Mouse (Mus musculus) hindbrain, embryonic 16.5 days (tissue): ENCODE results near the gene Nup107. TPM values are rescaled to one million over a fixed set of nuclear protein-coding genes. Genes with fewer than 3 reads are reported as not detected.

Experiments used
- ATAC-seq: fragments of 200-750 bp; cut with Nextera tagmentation; 2 replicates; pipeline ENCODE4 v1.8.0; 2017; ENCODE audit warnings: moderate TSS enrichment, moderate library complexity
- H3K27ac ChIP-seq: fragments of 300-500 bp; sonication (generic); 2 replicates; pipeline ENCODE4 v1.5.1; 2014; ENCODE audit warnings: low read depth, mild to moderate bottlenecking, control low read depth, low read length, moderate library complexity
- H3K27me3 ChIP-seq: fragments of 300-500 bp; sonication (generic); replicated peaks from 2 replicates; pipeline ENCODE4 v1.6.1; 2014; ENCODE audit warnings: low read length; ENCODE audit not compliant: control insufficient read depth, insufficient read depth
- H3K36me3 ChIP-seq: fragments of 300-500 bp; sonication (generic); 2 replicates; pipeline ENCODE4 v1.6.1; 2014; ENCODE audit warnings: mild to moderate bottlenecking, low read length, moderate library complexity, mixed read lengths; ENCODE audit not compliant: control insufficient read depth, insufficient read depth
- H3K4me1 ChIP-seq: fragments of 300-500 bp; sonication (generic); 2 replicates; pipeline ENCODE4 v1.6.1; 2014; ENCODE audit warnings: low read depth, low read length; ENCODE audit not compliant: control insufficient read depth, insufficient read depth
- H3K4me2 ChIP-seq: fragments of 300-500 bp; sonication (generic); 2 replicates; pipeline ENCODE4 v1.6.1; 2014; ENCODE audit warnings: mild to moderate bottlenecking, low read length, control low read depth, moderate library complexity
- H3K4me3 ChIP-seq: fragments of 300-500 bp; sonication (generic); 2 replicates; pipeline ENCODE4 v1.5.1; 2014; ENCODE audit warnings: mild to moderate bottlenecking, low read length, control low read depth, moderate library complexity
- H3K9ac ChIP-seq: fragments of 300-500 bp; sonication (generic); 2 replicates; pipeline ENCODE4 v1.6.1; 2014; ENCODE audit warnings: low read depth, mild to moderate bottlenecking, control low read depth, low read length, moderate library complexity
- H3K9me3 ChIP-seq: fragments of 300-500 bp; sonication (generic); 2 replicates; pipeline ENCODE4 v1.6.1; 2014; ENCODE audit warnings: mild to moderate bottlenecking, low read length, moderate library complexity; ENCODE audit not compliant: control insufficient read depth
- WGBS: fragments of 180-500 bp; shearing (Covaris S2); extraction: QIAGEN DNeasy Blood & Tissue Kit; methylation state at CpG from one replicate; pipeline ENCODE4 v1.1.7; 2014; 5-methylcytosine and 5-hydroxymethylcytosine counted together
- polyA plus RNA-seq: library from polyadenylated mRNA; unstranded; fragments of >200 nt; fragmentation: Nextera tagmentation; extraction: Ambion mirVana; gene quantifications from 2 replicates; pipeline ENCODE4 v1.2.1, GENCODE M21; 2015

Nup107 gene
- 32.0 TPM in 2 replicates for polyA plus RNA-seq

- Histone ChIP-seq H3K27ac (peak within 1 kb of the TSS; percentile 80), H3K27me3 (no peaks in the 10 kb centered on the region), H3K4me3 (peak within 1 kb of the TSS; percentile 92), H3K9me3 (0 out of 2 replicates have a peak, but pooled peaks cover 4% of the 10 kb centered on the region), H3K36me3 (no peaks in the 10 kb centered on the region), H3K9ac (peak within 1 kb of the TSS; percentile 87), H3K4me1 (peaks cover 14% of the 10 kb centered on the region), H3K4me2 (peak within 1 kb of the TSS; percentile 97)
- under 1% methylated on average over 74 of the region's 75 CpGs for WGBS
- ATAC-seq = peak; percentile 99
These were observed at the start of gene Nup107 for GRCm38 (mm10) chr10:117792141-117793091. Gene Nup107, minus strand, starts transcription at chr10:117792705.

- Histone ChIP-seq H3K27ac (no peak overlapping the region), H3K4me3 (no peak overlapping the region), H3K9ac (no peak overlapping the region), H3K4me1 (peaks cover 15% of the 10 kb centered on the region), H3K36me3 (no peaks in the 10 kb centered on the region), H3K9me3 (no peaks in the 10 kb centered on the region), H3K4me2 (no peak overlapping the region), H3K27me3 (no peaks in the 10 kb centered on the region)
- ATAC-seq = no peak
- WGBS = 88% methylated on average over 1 of the region's 1 CpGs
These were observed 49.3 kb upstream of the Nup107 start for GRCm38 (mm10) chr10:117841765-117842164.

GRCm38 (mm10) chr10:117840431-117840995 is 48.0 kb upstream of the Nup107 start:
- 93% methylated on average over 5 of the region's 5 CpGs for WGBS
- H3K4me1 ChIP-seq = peaks cover 10% of the 10 kb centered on the region
- no peaks in the 10 kb centered on the region for H3K36me3 ChIP-seq
- no peaks in the 10 kb centered on the region for H3K9me3 ChIP-seq
- no peaks in the 10 kb centered on the region for H3K27me3 ChIP-seq
- H3K9ac ChIP-seq = no peak overlapping the region
- H3K4me3 ChIP-seq = no peak overlapping the region
- H3K4me2 ChIP-seq = no peak overlapping the region
- H3K27ac ChIP-seq = no peak overlapping the region
- no peak for ATAC-seq

GRCm38 (mm10) chr10:117839737-117840136 is 47.2 kb upstream of the Nup107 start:
- Histone ChIP-seq H3K9me3 (no peaks in the 10 kb centered on the region), H3K9ac (no peak overlapping the region), H3K27me3 (no peaks in the 10 kb centered on the region)

GRCm38 (mm10) chr10:117838924-117839323 is 46.4 kb upstream of the Nup107 start:
- Histone ChIP-seq H3K27me3 (no peaks in the 10 kb centered on the region), H3K4me2 (no peak overlapping the region), H3K36me3 (no peaks in the 10 kb centered on the region), H3K9ac (no peak overlapping the region), H3K9me3 (no peaks in the 10 kb centered on the region), H3K4me1 (peaks cover 5% of the 10 kb centered on the region), H3K4me3 (no peak overlapping the region), H3K27ac (no peak overlapping the region)
- 94% methylated on average over 3 of the region's 3 CpGs for WGBS
- ATAC-seq = no peak

More at GRCm38 (mm10) chr10:117839737-117840136, 47.2 kb upstream of the Nup107 start:
- no peak overlapping the region for H3K4me2 ChIP-seq
- no peak overlapping the region for H3K4me3 ChIP-seq
- peaks cover 10% of the 10 kb centered on the region for H3K4me1 ChIP-seq
- ATAC-seq = no peak
- H3K27ac ChIP-seq = no peak overlapping the region
- WGBS = 94% methylated on average over 3 of the region's 3 CpGs
- H3K36me3 ChIP-seq = no peaks in the 10 kb centered on the region

GRCm38 (mm10) chr10:117836354-117836753 is 43.8 kb upstream of the Nup107 start:
- Histone ChIP-seq H3K9ac (no peak overlapping the region), H3K27ac (no peak overlapping the region), H3K4me2 (no peak overlapping the region), H3K4me3 (no peak overlapping the region), H3K9me3 (no peaks in the 10 kb centered on the region), H3K36me3 (no peaks in the 10 kb centered on the region), H3K4me1 (no peaks in the 10 kb centered on the region; the same call in 1 of the 2 replicates), H3K27me3 (no peaks in the 10 kb centered on the region)
- ATAC-seq = no peak
- WGBS = 85% methylated on average over 2 of the region's 2 CpGs

GRCm38 (mm10) chr10:117835453-117835852 is 42.9 kb upstream of the Nup107 start:
- H3K27me3 ChIP-seq = no peaks in the 10 kb centered on the region
- no peaks in the 10 kb centered on the region; the same call in 1 of the 2 replicates for H3K4me1 ChIP-seq
- no peak overlapping the region for H3K4me3 ChIP-seq
- H3K4me2 ChIP-seq = no peak overlapping the region
- H3K9ac ChIP-seq = no peak overlapping the region
- H3K27ac ChIP-seq = no peak overlapping the region
- H3K9me3 ChIP-seq = no peaks in the 10 kb centered on the region
- no peak for ATAC-seq
- no peaks in the 10 kb centered on the region for H3K36me3 ChIP-seq
- 68% methylated on average over 5 of the region's 5 CpGs for WGBS

- H3K27me3 ChIP-seq = no peaks in the 10 kb centered on the region
- no peak for ATAC-seq
- H3K36me3 ChIP-seq = no peaks in the 10 kb centered on the region
- no peak overlapping the region for H3K4me3 ChIP-seq
- H3K9me3 ChIP-seq = no peaks in the 10 kb centered on the region
- H3K4me2 ChIP-seq = no peak overlapping the region
- H3K4me1 ChIP-seq = no peaks in the 10 kb centered on the region; the same call in 1 of the 2 replicates
- no peak overlapping the region for H3K9ac ChIP-seq
- WGBS = 94% methylated on average over 3 of the region's 3 CpGs
- no peak overlapping the region for H3K27ac ChIP-seq
These were observed 38.3 kb upstream of the Nup107 start for GRCm38 (mm10) chr10:117830797-117831196.

GRCm38 (mm10) chr10:117829472-117830155 is 37.1 kb upstream of the Nup107 start:
- no peak for ATAC-seq
- Histone ChIP-seq H3K4me2 (no peak overlapping the region), H3K27ac (no peak overlapping the region), H3K4me3 (no peak overlapping the region), H3K9ac (no peak overlapping the region), H3K36me3 (no peaks in the 10 kb centered on the region), H3K4me1 (peaks cover 4% of the 10 kb centered on the region), H3K9me3 (no peaks in the 10 kb centered on the region), H3K27me3 (no peaks in the 10 kb centered on the region)
- WGBS = 91% methylated on average over 7 of the region's 7 CpGs
